Mouse (Mus musculus) midbrain, embryonic 11.5 days (tissue): ENCODE results near the gene Wfdc8. TPM values are rescaled to one million over a fixed set of nuclear protein-coding genes. Genes with fewer than 3 reads are reported as not detected.
"Not testable (repeated sequence)": the region's sequence is repeated elsewhere in the genome, so short reads cannot be mapped to it uniquely, and the experiment has no call there.

ENCODE experiments used
- ATAC-seq: fragments of 200-750 bp; cut with Nextera tagmentation; 2 replicates; pipeline ENCODE4 v1.8.0; 2017; ENCODE audit warnings: moderate TSS enrichment, moderate library complexity; ENCODE audit not compliant: low FRiP score
- DNase-seq: peaks from one replicate; pipeline ENCODE4 v3.0.0; 2015; ENCODE audit warnings: low spot score; ENCODE audit errors: missing footprints
- H3K27ac ChIP-seq: fragments of 300-500 bp; sonication (generic); 2 replicates; pipeline ENCODE4 v1.5.1; 2014; ENCODE audit warnings: low read depth, low read length
- H3K27me3 ChIP-seq: fragments of 300-500 bp; sonication (generic); 2 replicates; pipeline ENCODE4 v1.6.1; 2014; ENCODE audit warnings: mild to moderate bottlenecking, low read length, moderate library complexity, mixed read lengths; ENCODE audit not compliant: control insufficient read depth, insufficient read depth
- H3K36me3 ChIP-seq: fragments of 300-500 bp; sonication (generic); 2 replicates; pipeline ENCODE4 v1.6.1; 2014; ENCODE audit warnings: mild to moderate bottlenecking, low read length, moderate library complexity, mixed read lengths; ENCODE audit not compliant: control insufficient read depth, insufficient read depth
- H3K4me1 ChIP-seq: fragments of 300-500 bp; sonication (generic); 2 replicates; pipeline ENCODE4 v1.6.1; 2014; ENCODE audit warnings: low read length; ENCODE audit not compliant: control insufficient read depth, insufficient read depth
- H3K4me2 ChIP-seq: fragments of 300-500 bp; sonication (generic); 2 replicates; pipeline ENCODE4 v1.6.1; 2014; ENCODE audit warnings: mild to moderate bottlenecking, moderate library complexity
- H3K4me3 ChIP-seq: fragments of 300-500 bp; sonication (generic); 2 replicates; pipeline ENCODE4 v1.5.1; 2014; ENCODE audit warnings: low read depth, low read length
- H3K9ac ChIP-seq: fragments of 300-500 bp; sonication (generic); 2 replicates; pipeline ENCODE4 v1.6.1; 2014; ENCODE audit warnings: low read length
- H3K9me3 ChIP-seq: fragments of 300-500 bp; sonication (generic); 2 replicates; pipeline ENCODE4 v1.6.1; 2016; ENCODE audit warnings: low read length; ENCODE audit not compliant: control insufficient read depth
- WGBS: fragments of 180-500 bp; shearing (Covaris S2); extraction: QIAGEN DNeasy Blood & Tissue Kit; methylation state at CpG from one replicate; pipeline ENCODE4 v1.1.7; 2014; 5-methylcytosine and 5-hydroxymethylcytosine counted together
- polyA plus RNA-seq: library from polyadenylated mRNA; unstranded; fragments of >200 nt; fragmentation: Nextera tagmentation; extraction: Ambion mirVana; gene quantifications from 2 replicates; pipeline ENCODE4 v1.2.1, GENCODE M21; 2014

Gene Wfdc8
- not detected in 2 replicates for polyA plus RNA-seq

GRCm38 (mm10) chr2:164613471-164613870 lies at the start of gene Wfdc8, which contains the start of gene Wfdc6b:
Gene Wfdc8, minus strand, starts transcription at chr2:164613626.
Gene Wfdc6b, plus strand, starts transcription at chr2:164613522.
- 74% methylated on average over 8 of the region's 8 CpGs for WGBS
- not testable (repeated sequence) for H3K27ac ChIP-seq, H3K9me3 ChIP-seq, DNase-seq, H3K27me3 ChIP-seq, H3K4me1 ChIP-seq, H3K4me2 ChIP-seq, H3K4me3 ChIP-seq, H3K9ac ChIP-seq, H3K36me3 ChIP-seq, ATAC-seq

GRCm38 (mm10) chr2:164656483-164656882 lies 43.1 kb upstream of the Wfdc8 start, which contains the start of gene Wfdc9:
Gene Wfdc9, minus strand, starts transcription at chr2:164656583.
- no peak within 1 kb of the TSS for H3K27ac ChIP-seq
- H3K9me3 ChIP-seq: no peaks in the 10 kb centered on the region
- no peak within 1 kb of the TSS for H3K9ac ChIP-seq
- no peak within 1 kb of the TSS for H3K4me2 ChIP-seq
- no peak for ATAC-seq
- no peaks in the 10 kb centered on the region for H3K4me1 ChIP-seq
- no peak within 1 kb of the TSS for H3K4me3 ChIP-seq
- 82% methylated on average over 9 of the region's 9 CpGs for WGBS
- no peak for DNase-seq
- H3K27me3 ChIP-seq: no peaks in the 10 kb centered on the region
- no peaks in the 10 kb centered on the region for H3K36me3 ChIP-seq

- no peaks in the 10 kb centered on the region for H3K4me1 ChIP-seq
- H3K36me3 ChIP-seq: no peaks in the 10 kb centered on the region
- no peaks in the 10 kb centered on the region for H3K9me3 ChIP-seq
- WGBS: 23% methylated on average over 11 of the region's 11 CpGs
- no peak within 1 kb of the TSS for H3K4me3 ChIP-seq
- no peak within 1 kb of the TSS for H3K9ac ChIP-seq
- DNase-seq (peak; percentile 93), ATAC-seq (no peak)
- H3K27me3 ChIP-seq: no peaks in the 10 kb centered on the region
- H3K27ac ChIP-seq: no peak within 1 kb of the TSS
- H3K4me2 ChIP-seq: no peak within 1 kb of the TSS
Measured at GRCm38 (mm10) chr2:164655858-164656257, 42.4 kb upstream of the Wfdc8 start, which contains the start of gene Wfdc10. Gene Wfdc10, plus strand, starts transcription at chr2:164656046.

DNA sequence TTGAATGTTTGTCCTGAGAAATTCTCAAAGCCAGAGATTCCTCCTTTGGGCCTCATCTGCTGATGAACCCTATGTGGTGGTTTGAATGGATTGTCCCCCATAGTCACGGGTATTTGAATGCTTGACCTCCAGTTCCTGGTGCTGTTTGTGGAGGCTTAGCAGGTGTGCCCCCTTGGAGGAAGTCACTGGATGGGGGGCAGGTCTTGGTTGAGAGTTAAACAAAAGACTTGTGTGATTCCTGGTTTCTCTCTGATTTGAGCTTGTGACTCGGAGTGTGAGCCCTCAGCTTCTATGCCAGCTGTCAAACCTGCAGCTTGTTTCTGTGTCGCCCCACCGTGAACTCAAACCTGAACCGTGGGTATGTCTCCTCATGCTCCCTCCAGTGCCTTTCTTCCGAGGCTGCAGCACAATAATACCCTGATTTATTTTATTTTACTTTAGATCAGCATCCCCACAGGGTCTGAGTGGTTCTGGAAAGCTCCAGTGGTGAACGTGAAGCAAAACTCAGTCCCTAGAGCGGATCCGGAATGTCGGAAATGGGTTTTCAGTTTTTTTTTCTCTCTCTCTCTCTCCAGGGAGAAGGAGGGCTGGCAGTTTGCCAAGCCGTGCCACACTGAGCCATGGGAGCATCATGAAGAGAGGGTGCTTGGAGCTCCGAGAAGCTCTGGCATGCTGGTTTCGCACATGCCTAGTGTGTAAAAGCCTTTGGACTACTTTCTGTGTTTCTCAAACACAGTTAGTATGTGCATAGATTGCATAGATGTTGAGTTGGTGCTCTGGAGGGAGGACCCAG lies 28.7 kb upstream of the Wfdc8 start:
- no peak overlapping the region for H3K4me3 ChIP-seq
- H3K9ac ChIP-seq: no peak overlapping the region
- DNase-seq: no peak
- no peak overlapping the region for H3K27ac ChIP-seq
- 84% methylated on average over 13 of the region's 13 CpGs for WGBS
- no peaks in the 10 kb centered on the region for H3K4me1 ChIP-seq
- no peak for ATAC-seq
- no peaks in the 10 kb centered on the region; the same call in 1 of the 2 replicates for H3K9me3 ChIP-seq
- H3K27me3 ChIP-seq: no peaks in the 10 kb centered on the region
- no peaks in the 10 kb centered on the region for H3K36me3 ChIP-seq
- H3K4me2 ChIP-seq: no peak overlapping the region

DNA sequence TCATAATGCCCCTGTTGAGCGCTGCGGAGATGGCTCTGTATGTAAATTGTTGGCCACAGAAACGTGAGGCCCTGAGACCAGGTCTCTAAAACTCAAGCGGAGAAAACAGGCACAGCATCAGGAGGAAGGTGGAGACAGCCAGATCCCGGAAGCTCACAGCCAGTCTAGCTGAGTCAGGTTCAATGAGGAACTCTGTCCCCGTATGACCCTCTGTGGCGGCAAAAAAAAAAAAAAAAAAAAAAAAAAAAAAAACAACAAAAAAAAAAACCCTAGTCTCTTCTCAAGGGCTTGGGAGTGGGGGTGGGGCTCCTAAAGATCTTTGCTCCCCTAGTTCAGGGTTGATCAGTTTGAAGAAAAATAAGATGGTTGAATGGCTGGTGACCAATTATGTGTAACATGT lies 27.7 kb upstream of the Wfdc8 start:
- DNase-seq (no peak), ATAC-seq (no peak)
- H3K4me2 ChIP-seq: no peak overlapping the region
- H3K9me3 ChIP-seq: no peaks in the 10 kb centered on the region; the same call in 1 of the 2 replicates
- H3K4me1 ChIP-seq: no peaks in the 10 kb centered on the region
- H3K27ac ChIP-seq: no peak overlapping the region
- WGBS: 71% methylated on average over 7 of the region's 7 CpGs
- no peaks in the 10 kb centered on the region for H3K27me3 ChIP-seq
- no peaks in the 10 kb centered on the region for H3K36me3 ChIP-seq
- H3K9ac ChIP-seq: no peak overlapping the region
- H3K4me3 ChIP-seq: no peak overlapping the region

DNA sequence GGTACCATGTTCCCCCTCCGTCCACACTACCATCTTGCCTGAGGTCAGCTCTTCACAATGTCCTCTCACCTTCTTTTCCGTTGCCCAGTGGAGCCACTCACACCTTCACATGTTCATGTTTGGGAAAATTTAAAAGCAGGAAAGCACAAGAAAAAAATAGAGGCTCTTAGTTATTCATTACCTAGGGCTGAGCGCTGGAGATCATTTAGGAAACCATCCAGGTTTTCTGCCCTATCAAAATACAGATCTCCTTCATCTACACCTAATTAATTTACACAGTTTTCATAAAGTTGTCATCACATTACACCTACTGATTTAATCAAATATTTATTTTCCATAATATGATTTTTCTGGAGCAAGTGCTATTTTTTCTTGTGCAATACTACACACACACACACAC lies 25.3 kb upstream of the Wfdc8 start, which contains the start of gene Wfdc16:
TSS of gene Wfdc16 (minus strand) at position 101 of the 400 bp plus-strand sequence.
- 85% methylated on average over 3 of the region's 3 CpGs for WGBS
- ATAC-seq: no peak

DNA sequence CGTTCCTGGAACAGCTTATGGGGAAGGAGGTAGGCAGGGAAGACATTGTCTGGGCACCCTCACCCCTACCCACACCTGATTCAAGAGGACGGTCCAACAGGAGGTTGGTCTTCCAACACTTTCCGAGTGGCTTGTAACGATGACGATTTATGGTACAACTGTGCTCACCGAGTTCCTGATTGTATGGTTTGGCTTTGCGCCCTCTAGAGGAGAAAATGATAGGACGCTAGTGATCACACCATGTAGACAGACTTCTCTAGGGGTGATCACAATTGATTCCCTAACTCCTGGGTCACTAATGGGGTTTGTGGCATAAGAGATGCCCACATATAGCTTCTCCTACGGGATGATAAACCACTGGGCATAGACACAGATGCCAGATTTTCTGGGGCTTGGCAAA lies 21.8 kb upstream of the Wfdc8 start:
- Histone ChIP-seq H3K9me3 (no peaks in the 10 kb centered on the region; the same call in 1 of the 2 replicates), H3K27ac (no peak overlapping the region), H3K36me3 (no peaks in the 10 kb centered on the region), H3K4me1 (no peaks in the 10 kb centered on the region), H3K27me3 (no peaks in the 10 kb centered on the region), H3K4me3 (no peak overlapping the region), H3K9ac (no peak overlapping the region), H3K4me2 (no peak overlapping the region)
- WGBS: 83% methylated on average over 9 of the region's 9 CpGs
- no peak for ATAC-seq
- peak; percentile 82 for DNase-seq

More for the DNA sequence above, 25.3 kb upstream of the Wfdc8 start, which contains the start of gene Wfdc16:
- H3K27me3 ChIP-seq: no peaks in the 10 kb centered on the region
- no peak for DNase-seq
- H3K9me3 ChIP-seq: no peaks in the 10 kb centered on the region; the same call in 1 of the 2 replicates
- H3K4me2 ChIP-seq: no peak within 1 kb of the TSS
- no peak within 1 kb of the TSS for H3K27ac ChIP-seq
- H3K4me3 ChIP-seq: no peak within 1 kb of the TSS
- no peaks in the 10 kb centered on the region for H3K36me3 ChIP-seq
- H3K4me1 ChIP-seq: no peaks in the 10 kb centered on the region
- H3K9ac ChIP-seq: no peak within 1 kb of the TSS

GRCm38 (mm10) chr2:164621775-164622174 lies 8.3 kb upstream of the Wfdc8 start:
- ATAC-seq (no peak), DNase-seq (no peak)
- Histone ChIP-seq H3K9me3 (no peaks in the 10 kb centered on the region), H3K36me3 (no peaks in the 10 kb centered on the region), H3K9ac (no peak overlapping the region), H3K4me3 (no peak overlapping the region), H3K4me1 (no peaks in the 10 kb centered on the region), H3K4me2 (no peak overlapping the region), H3K27ac (no peak overlapping the region), H3K27me3 (no peaks in the 10 kb centered on the region)
- WGBS: 88% methylated on average over 4 of the region's 4 CpGs

DNA sequence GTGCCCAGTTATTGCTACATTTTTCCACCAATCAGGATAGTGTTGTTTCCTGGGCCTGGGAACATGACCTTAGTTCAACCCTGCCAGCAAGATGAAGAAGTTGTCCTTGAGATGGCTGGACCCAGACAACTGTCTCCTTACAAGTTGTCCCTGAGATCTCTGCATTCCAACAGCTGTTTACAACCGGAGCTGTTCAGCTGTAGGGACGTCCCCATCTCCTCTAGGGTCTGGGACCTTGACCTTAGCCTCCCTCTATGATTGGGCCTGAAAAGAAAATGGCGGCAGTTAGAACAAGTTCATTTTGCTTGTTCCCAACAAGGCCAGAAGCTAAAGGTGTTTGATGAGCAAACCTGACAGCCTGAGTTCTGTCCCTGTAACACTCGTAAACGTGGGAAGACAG lies 5.6 kb upstream of the Wfdc8 start:
- no peaks in the 10 kb centered on the region for H3K4me1 ChIP-seq
- H3K4me3 ChIP-seq: no peak overlapping the region
- no peak overlapping the region for H3K4me2 ChIP-seq
- no peak overlapping the region for H3K9ac ChIP-seq
- H3K9me3 ChIP-seq: no peaks in the 10 kb centered on the region
- H3K27ac ChIP-seq: no peak overlapping the region
- no peaks in the 10 kb centered on the region for H3K36me3 ChIP-seq
- ATAC-seq (no peak), DNase-seq (no peak)
- H3K27me3 ChIP-seq: no peaks in the 10 kb centered on the region
- WGBS: 86% methylated on average over 5 of the region's 5 CpGs
